In genomic region chr3:132902206-132902605, GRCm38 (mm10) we compare ENCODE assay signal across 20 mouse cellular contexts. TPM values are rescaled to one million over a fixed set of nuclear protein-coding genes. Genes with fewer than 3 reads are reported as not detected.
DNase-seq lines count a peak whose midpoint lies in the region; ATAC-seq lines count a peak whose summit lies in the region.
"Had no signal": no experiment of that assay in that cellular context is flagged by ENCODE, and none has a peak within 500 bp of the region (broad histone marks: within the 10 kb centered on the region; RNA-seq: fewer than 3 reads in every experiment).

No protein-coding gene starts in this region.

- DNase-seq in frontal cortex, postnatal 14 days (ENCODE audit: low spot score in 2 of 2) = no peak
- DNase-seq in left cerebral cortex, postnatal 4 days = peak; percentile 16
- DNase-seq in left cerebral cortex, adult 9 months (ENCODE audit: low spot score in 2 of 2) = no peak
- DNase-seq in adrenal gland, postnatal 36 days = peak; percentile 61 to 66
- DNase-seq in kidney, postnatal 25 days = peak; percentile 88
- DNase-seq in embryo, embryonic 9.5 days (ENCODE audit: extremely low spot score) = no peak
- no peak for DNase-seq in heart, adult 18-20 months
- DNase-seq: B cell, adult 2 months; cerebellum, adult 9-11 months; heart, postnatal 36 days; layer of hippocampus, postnatal 36 days; lung, adult 2 months; lung, postnatal 4 days; thymus, postnatal 14 days had no signal

- intact Hi-C loops in left cerebral cortex, postnatal 4 days (cut with DNase I) = no loop called here

- peak; percentile 53; the same call in 1 of the 2 replicates for ATAC-seq in frontal cortex, adult (ENCODE audit: low TSS enrichment)
- ATAC-seq: forebrain, embryonic 16.5 days; intestine, embryonic 15.5 days; liver, embryonic 12.5 days had no signal

RNA-seq across cellular contexts. Expression of gene Npnt, which starts 47.9 kb away (rescaled TPM):
- total RNA-seq in left cerebral cortex, postnatal 4 days (2021) = 10 to 100 TPM; 13.2 to 14.8 TPM
- 10 to 100 TPM; 16.5 to 16.9 TPM for total RNA-seq in adrenal gland, postnatal 36 days (2021)
- 1 to 10 TPM; 1.7 to 2.4 TPM for total RNA-seq in heart, adult 18-20 months (2021)
- total RNA-seq: granulocyte monocyte progenitor cell, adult 5-6 weeks; monocyte, adult 5-6 weeks had no signal

Comparison
In these comparisons a context has a peak if more than half of its experiments do, and no peak if none do; other contexts are left out.
1. DNase-seq: peak in left cerebral cortex, postnatal 4 days (single experiment), adrenal gland, postnatal 36 days (2 of 2) and kidney, postnatal 25 days (2 of 2); none in frontal cortex, postnatal 14 days (0 of 2), left cerebral cortex, adult 9 months (0 of 2), embryo, embryonic 9.5 days (single experiment) and heart, adult 18-20 months (0 of 2).
2. RNA of gene Npnt, which starts 47.9 kb away (total RNA-seq): 16.5 to 16.9 TPM in adrenal gland, postnatal 36 days and 13.2 to 14.8 TPM in left cerebral cortex, postnatal 4 days; 1.7 to 2.4 TPM in heart, adult 18-20 months; every median in the first group is over 4 times any median in the second.